Mouse (Mus musculus) forebrain, embryonic 16.5 days (tissue): Measurements from ENCODE around the gene Ddx46. TPM values are rescaled to one million over a fixed set of nuclear protein-coding genes. Genes with fewer than 3 reads are reported as not detected.
A peak's percentile ranks its signal among the peaks of the same experiment; 100 is the strongest.

Source experiments
- ATAC-seq: fragments of 200-750 bp; cut with Nextera tagmentation; 2 replicates; pipeline ENCODE4 v1.8.0; 2017; ENCODE audit warnings: mild to moderate bottlenecking, moderate library complexity
- H3K27ac ChIP-seq: fragments of 300-500 bp; sonication (generic); 2 replicates; pipeline ENCODE4 v1.5.1; 2014; ENCODE audit warnings: low read length, control low read depth
- H3K27me3 ChIP-seq: fragments of 300-500 bp; sonication (generic); replicated peaks from 2 replicates; pipeline ENCODE4 v1.6.1; 2014; ENCODE audit warnings: low read length; ENCODE audit not compliant: control insufficient read depth, insufficient read depth
- H3K36me3 ChIP-seq: fragments of 300-500 bp; sonication (generic); 2 replicates; pipeline ENCODE4 v1.6.1; 2014; ENCODE audit not compliant: control insufficient read depth, insufficient read depth
- H3K4me1 ChIP-seq: fragments of 300-500 bp; sonication (generic); replicated peaks from 2 replicates; pipeline ENCODE4 v1.6.1; 2014; ENCODE audit warnings: low read length; ENCODE audit not compliant: control insufficient read depth, insufficient read depth
- H3K4me2 ChIP-seq: fragments of 300-500 bp; sonication (generic); 2 replicates; pipeline ENCODE4 v1.6.1; 2014; ENCODE audit warnings: mild to moderate bottlenecking, low read length, control low read depth
- H3K4me3 ChIP-seq: fragments of 300-500 bp; sonication (generic); replicated peaks from 2 replicates; pipeline ENCODE4 v1.5.1; 2014; ENCODE audit warnings: mild to moderate bottlenecking, low read length, control low read depth
- H3K9ac ChIP-seq: fragments of 300-500 bp; sonication (generic); replicated peaks from 2 replicates; pipeline ENCODE4 v1.6.1; 2014; ENCODE audit warnings: low read depth, low read length, control low read depth
- H3K9me3 ChIP-seq: fragments of 300-500 bp; sonication (generic); 2 replicates; pipeline ENCODE4 v1.6.1; 2016; ENCODE audit warnings: low read length; ENCODE audit not compliant: control insufficient read depth
- WGBS: fragments of 180-500 bp; shearing (Covaris S2); extraction: QIAGEN DNeasy Blood & Tissue Kit; methylation state at CpG from one replicate; pipeline ENCODE4 v1.1.7; 2014; 5-methylcytosine and 5-hydroxymethylcytosine counted together
- polyA plus RNA-seq: library from polyadenylated mRNA; unstranded; fragments of >200 nt; fragmentation: Nextera tagmentation; extraction: Ambion mirVana; gene quantifications from 2 replicates; pipeline ENCODE4 v1.2.1, GENCODE M21; 2015

Ddx46 gene
- 34.2 and 36.4 TPM in 2 replicates for polyA plus RNA-seq

DNA sequence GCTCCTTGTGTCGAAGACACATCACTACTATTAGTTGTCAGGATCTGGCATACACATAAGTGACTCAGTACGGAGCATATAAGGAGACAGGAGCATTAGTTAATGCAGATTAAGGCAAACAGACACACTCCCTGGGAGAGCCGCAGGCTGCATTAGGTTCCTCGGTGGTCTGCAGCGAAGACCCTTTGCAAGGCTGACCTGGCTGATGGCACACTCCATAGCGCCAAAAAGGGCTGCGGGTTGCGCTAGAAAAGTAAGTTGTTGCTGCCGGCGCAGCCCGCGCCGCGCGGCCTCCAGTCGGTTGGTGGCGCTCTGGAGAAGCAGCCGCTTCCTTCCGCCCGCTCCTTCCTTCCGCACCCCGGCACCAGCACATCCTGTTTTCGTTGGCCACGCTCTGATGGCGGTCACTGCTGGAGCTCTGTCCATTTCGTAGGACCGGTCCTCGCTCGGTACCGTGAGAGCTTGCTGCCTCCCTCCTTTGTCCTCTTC lies at the start of gene Ddx46:
Gene Ddx46, plus strand, starts transcription at position 389 of the 489 bp plus-strand sequence.
- no peaks in the 10 kb centered on the region for H3K9me3 ChIP-seq
- ATAC-seq = peak; percentile 95
- H3K4me1 ChIP-seq = peaks cover 11% of the 10 kb centered on the region
- peak within 1 kb of the TSS; percentile 86 for H3K4me3 ChIP-seq
- 6% methylated on average over 30 of the region's 30 CpGs for WGBS
- peak within 1 kb of the TSS; percentile 78 for H3K4me2 ChIP-seq
- H3K36me3 ChIP-seq = peaks cover 18% of the 10 kb centered on the region
- H3K27ac ChIP-seq = no peak within 1 kb of the TSS
- peak within 1 kb of the TSS; percentile 87 for H3K9ac ChIP-seq
- no peaks in the 10 kb centered on the region for H3K27me3 ChIP-seq

DNA sequence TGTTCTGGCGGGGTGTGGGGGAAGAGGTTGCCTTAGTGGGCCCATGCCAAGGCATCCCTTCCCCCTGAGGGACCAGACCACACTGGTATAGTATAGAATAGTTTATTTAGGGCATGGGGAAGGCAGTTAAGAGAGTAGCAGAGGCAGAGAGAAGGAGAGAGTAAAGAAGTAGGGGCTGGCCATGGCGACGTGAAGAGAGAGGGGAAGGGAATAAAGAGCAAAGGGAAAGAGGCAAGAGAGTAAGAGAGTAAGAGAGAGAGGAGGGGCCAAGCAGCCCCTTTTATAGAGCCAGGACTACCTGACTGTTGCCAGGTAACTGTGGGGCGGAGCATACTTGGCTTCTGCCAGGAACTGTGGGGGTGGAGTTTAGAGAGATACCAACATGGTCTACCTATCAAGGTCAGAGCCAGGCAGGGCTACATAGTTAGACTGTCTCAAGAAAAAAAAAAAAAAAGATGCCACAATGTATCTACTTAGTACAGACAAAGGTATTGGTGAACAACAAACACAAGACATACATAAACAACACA lies 42.8 kb upstream of the Ddx46 start:
- Histone ChIP-seq H3K4me1 (peaks cover 14% of the 10 kb centered on the region), H3K36me3 (peaks cover 12% of the 10 kb centered on the region), H3K27me3 (peaks cover 4% of the 10 kb centered on the region), H3K4me3 (no peak overlapping the region), H3K9ac (no peak overlapping the region), H3K9me3 (no peaks in the 10 kb centered on the region), H3K27ac (no peak overlapping the region), H3K4me2 (no peak overlapping the region)
- ATAC-seq = no peak
- 65% methylated on average over 4 of the region's 4 CpGs for WGBS

DNA sequence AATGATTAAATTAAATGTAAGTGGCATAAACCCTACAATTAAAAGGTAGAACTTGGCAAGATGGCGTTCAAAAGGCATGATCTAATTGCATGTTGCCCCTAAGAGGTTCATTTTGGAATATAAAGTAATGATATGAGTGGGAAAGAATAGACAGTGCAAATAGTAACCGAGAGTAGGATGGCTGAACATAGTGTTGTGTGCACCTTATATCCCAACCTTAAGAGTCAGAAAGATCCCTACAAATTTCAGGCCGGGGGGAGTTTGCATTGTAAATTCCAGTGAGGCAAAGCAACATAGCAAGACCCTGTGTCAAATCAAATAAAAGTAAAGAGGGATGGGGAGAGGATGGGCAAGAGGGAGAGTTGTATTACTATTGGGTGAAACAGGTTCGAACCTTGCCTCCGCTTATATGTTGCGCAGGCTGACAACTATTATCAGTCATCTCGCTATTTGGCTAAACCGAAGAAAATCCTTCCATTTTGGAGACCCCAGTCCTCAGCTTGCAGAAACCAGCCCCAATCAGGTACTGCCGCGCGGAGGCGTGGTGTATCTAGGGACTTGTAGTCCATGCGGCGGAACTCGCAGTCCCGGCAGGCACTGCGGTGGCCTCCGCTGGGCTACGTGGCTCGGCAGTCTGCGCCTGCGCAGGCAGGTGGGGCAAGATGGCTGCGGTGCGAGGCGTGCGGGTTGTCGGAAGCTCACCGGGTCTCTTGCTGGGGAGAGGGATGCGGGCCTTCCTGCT lies 42.1 kb upstream of the Ddx46 start:
- no peaks in the 10 kb centered on the region for H3K9me3 ChIP-seq
- H3K27me3 ChIP-seq = peaks cover 4% of the 10 kb centered on the region
- ATAC-seq = peak; percentile 99
- peak overlapping the region; percentile 70 for H3K4me2 ChIP-seq
- H3K9ac ChIP-seq = peak overlapping the region; percentile 75
- WGBS = 4% methylated on average over 29 of the region's 29 CpGs
- H3K27ac ChIP-seq = peak overlapping the region; percentile 79
- peak overlapping the region; percentile 79 for H3K4me3 ChIP-seq
- peaks cover 16% of the 10 kb centered on the region for H3K36me3 ChIP-seq
- peaks cover 14% of the 10 kb centered on the region for H3K4me1 ChIP-seq

DNA sequence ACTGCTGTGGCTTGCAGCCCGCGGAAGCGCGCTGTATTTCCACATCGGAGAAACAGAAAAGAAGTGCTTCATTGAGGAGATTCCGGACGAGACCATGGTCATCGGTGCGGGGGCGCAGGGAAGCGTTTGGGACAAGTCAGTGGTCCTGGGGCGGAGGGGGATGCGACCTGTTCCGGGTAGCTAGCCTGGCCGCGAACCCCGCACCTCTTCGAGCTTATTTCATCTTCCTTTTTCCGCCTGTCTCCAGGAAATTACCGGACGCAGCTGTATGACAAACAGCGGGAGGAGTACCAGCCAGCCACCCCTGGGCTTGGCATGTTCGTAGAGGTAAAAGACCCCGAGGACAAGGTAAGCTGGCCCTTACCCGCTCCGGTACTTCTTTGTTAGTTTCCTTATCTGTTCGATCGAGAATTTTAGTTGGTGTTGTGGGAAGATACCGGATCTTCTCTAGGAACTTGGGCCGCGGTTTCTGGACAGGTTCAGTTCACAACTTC lies 41.5 kb upstream of the Ddx46 start:
- Histone ChIP-seq H3K4me1 (peaks cover 14% of the 10 kb centered on the region), H3K9ac (peak overlapping the region; percentile 75), H3K4me2 (peak overlapping the region; percentile 70), H3K4me3 (peak overlapping the region; percentile 79), H3K9me3 (no peaks in the 10 kb centered on the region), H3K36me3 (peaks cover 19% of the 10 kb centered on the region), H3K27me3 (peaks cover 4% of the 10 kb centered on the region), H3K27ac (peak overlapping the region; percentile 24; the same call in 1 of the 2 replicates)
- WGBS = under 1% methylated on average over 31 of the region's 31 CpGs
- peak; percentile 44 for ATAC-seq

DNA sequence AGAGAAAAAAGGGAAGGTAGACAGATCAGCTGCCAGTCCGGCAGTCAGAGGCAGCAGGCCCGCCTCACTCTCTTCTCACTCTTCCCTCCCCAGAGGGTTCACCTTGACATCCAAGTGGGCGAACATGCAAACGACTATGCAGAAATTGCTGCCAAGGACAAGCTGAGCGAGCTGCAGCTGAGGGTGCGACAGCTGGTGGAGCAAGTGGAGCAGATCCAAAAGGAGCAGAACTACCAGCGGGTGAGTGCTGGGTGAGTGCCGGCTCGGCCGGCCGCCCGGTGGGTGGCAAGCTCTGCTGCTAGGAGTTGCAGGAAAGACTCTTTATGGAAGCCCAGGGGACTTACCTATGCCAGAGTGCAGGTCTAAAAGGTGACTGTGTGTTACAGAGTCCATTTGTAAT lies 39.5 kb upstream of the Ddx46 start:
- no peaks in the 10 kb centered on the region for H3K9me3 ChIP-seq
- ATAC-seq = no peak
- H3K4me1 ChIP-seq = peaks cover 19% of the 10 kb centered on the region
- peaks cover 19% of the 10 kb centered on the region for H3K36me3 ChIP-seq
- no peak overlapping the region for H3K4me2 ChIP-seq
- H3K4me3 ChIP-seq = no peak overlapping the region
- peaks cover 4% of the 10 kb centered on the region for H3K27me3 ChIP-seq
- H3K27ac ChIP-seq = no peak overlapping the region
- WGBS = 74% methylated on average over 12 of the region's 12 CpGs
- H3K9ac ChIP-seq = no peak overlapping the region

DNA sequence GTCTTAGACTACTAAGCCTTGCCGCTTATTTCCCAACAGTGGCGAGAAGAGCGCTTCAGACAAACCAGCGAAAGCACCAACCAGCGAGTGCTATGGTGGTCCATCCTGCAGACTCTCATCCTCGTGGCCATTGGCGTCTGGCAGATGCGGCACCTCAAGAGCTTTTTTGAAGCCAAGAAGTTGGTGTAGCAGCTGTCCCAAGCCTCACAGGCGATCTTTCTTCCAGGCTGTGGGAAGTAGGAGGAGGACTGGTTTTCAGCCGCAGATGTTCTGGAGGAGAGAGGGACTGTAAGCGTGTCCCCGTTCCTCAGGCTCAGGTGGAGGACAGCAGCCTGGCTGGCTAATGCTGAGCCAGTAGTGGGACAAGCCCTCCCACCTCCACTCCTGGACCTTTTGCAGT lies 38.0 kb upstream of the Ddx46 start:
- Histone ChIP-seq H3K4me3 (no peak overlapping the region), H3K9me3 (no peaks in the 10 kb centered on the region), H3K9ac (no peak overlapping the region), H3K27ac (no peak overlapping the region), H3K4me1 (peaks cover 23% of the 10 kb centered on the region), H3K36me3 (peaks cover 19% of the 10 kb centered on the region), H3K4me2 (no peak overlapping the region), H3K27me3 (no peaks in the 10 kb centered on the region)
- ATAC-seq = no peak
- 96% methylated on average over 12 of the region's 12 CpGs for WGBS

DNA sequence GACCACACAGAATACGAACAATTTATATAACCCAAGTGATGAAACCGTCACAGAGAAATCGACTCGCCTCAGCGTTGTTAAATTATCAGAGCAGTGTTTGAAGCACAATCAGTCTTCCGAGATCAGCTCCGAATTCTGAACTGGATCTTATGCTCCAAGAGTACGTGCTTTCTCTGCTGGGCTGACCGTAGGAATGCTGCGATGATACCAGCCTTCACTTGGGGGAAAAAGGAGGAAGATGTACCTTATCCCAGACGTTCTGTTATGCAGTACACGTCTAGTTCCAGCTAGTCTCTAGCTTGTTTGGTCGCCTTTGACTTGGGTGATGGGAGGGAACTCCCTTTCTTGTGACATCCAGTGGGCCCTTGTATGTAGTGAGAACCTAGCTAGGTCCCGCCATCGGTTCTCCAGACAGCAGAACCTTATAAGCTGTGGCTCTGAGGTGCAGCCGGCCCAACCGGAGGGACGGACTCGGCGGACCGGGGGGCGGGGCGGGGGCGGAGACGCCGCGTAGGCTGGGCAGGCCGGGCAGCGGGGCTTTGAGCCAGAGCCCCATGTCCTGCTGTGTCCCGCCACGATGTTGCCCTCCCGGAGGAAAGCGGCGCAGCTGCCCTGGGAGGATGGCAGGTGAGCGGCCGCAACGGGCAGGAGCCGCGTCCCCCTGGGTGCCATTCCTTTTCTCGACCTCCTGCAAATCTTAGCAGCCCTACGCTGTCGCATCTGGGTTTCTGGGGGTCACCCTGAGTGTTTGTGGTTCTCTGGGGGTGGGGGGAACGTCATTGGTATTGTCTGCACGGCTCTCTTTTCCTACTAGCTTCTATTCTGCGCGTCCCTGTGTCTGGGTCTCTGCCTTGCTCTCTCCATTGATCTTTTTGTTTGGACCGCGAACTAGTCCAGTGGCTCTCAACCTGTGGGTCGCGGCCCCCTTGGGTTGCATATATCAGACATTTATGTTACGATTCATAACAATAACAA lies 35.0 kb upstream of the Ddx46 start, which contains the start of gene B4galt7:
Gene B4galt7, plus strand, starts transcription at position 331 of the 975 bp plus-strand sequence.
- peak within 1 kb of the TSS; percentile 97 for H3K4me3 ChIP-seq
- H3K4me1 ChIP-seq = peaks cover 9% of the 10 kb centered on the region
- WGBS = 9% methylated on average over 51 of the region's 51 CpGs
- no peaks in the 10 kb centered on the region for H3K27me3 ChIP-seq
- H3K36me3 ChIP-seq = peaks cover 21% of the 10 kb centered on the region
- H3K27ac ChIP-seq = peak within 1 kb of the TSS; percentile 75
- H3K9me3 ChIP-seq = no peaks in the 10 kb centered on the region
- H3K4me2 ChIP-seq = peak within 1 kb of the TSS; percentile 56
- ATAC-seq = peak; percentile 91
- H3K9ac ChIP-seq = peak within 1 kb of the TSS; percentile 95

DNA sequence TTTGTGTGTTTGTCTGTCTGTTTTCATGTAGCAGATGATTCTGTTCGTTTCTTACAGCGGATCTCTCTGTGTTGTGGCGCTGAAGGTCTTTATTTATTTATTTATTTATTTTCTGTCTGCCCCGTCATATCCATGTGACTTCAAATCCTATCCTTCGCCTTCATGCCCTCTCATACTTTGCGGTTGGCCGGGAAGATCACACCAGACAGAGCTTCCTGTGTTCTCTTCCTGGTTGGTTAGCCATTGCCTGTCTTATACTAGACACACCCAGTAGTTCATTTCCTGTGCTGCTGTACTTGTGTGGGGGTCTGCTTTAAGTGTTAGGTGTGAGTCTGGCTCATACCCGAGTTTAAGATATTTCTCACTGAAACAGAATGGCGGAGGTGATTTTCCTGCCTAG lies 34.2 kb upstream of the Ddx46 start:
- WGBS = 23% methylated on average over 9 of the region's 9 CpGs
- Histone ChIP-seq H3K4me1 (peaks cover 9% of the 10 kb centered on the region), H3K4me3 (peak overlapping the region; percentile 97), H3K27me3 (no peaks in the 10 kb centered on the region), H3K36me3 (peaks cover 22% of the 10 kb centered on the region), H3K9me3 (no peaks in the 10 kb centered on the region), H3K27ac (no peak overlapping the region; the same call in 1 of the 2 replicates), H3K4me2 (peak overlapping the region; percentile 56), H3K9ac (peak overlapping the region; percentile 95)
- peak; percentile 34; the same call in 1 of the 2 replicates for ATAC-seq
